Mouse (Mus musculus): ENCODE measurements around the gene Zfp746. TPM values are rescaled to one million over a fixed set of nuclear protein-coding genes. Genes with fewer than 3 reads are reported as not detected.

Zfp746 gene
- polyA plus RNA-seq, 1 experiment from 2014 or later: 8.7 TPM

DNA sequence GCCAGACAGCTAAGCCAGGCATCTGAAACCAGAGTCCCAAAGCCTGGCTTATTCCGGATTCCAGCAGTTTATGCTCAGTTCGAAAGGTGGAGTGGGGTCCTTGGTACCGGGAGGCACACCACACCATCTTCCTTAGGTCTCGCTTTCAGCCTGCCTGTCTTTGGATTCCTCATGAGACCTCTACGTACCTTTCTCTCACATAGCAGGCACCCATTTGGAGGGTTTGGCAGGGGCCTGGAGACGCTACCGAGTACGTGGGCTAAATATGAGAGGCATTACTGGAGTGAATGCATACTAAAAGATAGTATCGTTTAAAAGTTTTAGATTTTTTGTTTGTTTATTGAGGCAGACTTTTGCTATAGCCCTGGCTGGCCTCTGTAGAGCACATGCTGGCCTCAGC lies 69.6 kb downstream of the Zfp746 start:
- Histone ChIP-seq H3K27me3 (ENCODE audit: control insufficient read depth, insufficient read depth, low read length) (no peaks in the 10 kb centered on the region), H3K4me1 (replicated peaks; ENCODE audit: control insufficient read depth, insufficient read depth) (no peaks in the 10 kb centered on the region), H3K27ac (replicated peaks) (no peak overlapping the region), H3K9ac (ENCODE audit: low read length) (no peak overlapping the region), H3K36me3 (ENCODE audit: control insufficient read depth, insufficient read depth, low read length) (no peaks in the 10 kb centered on the region), H3K4me2 (replicated peaks; ENCODE audit: low read depth) (no peak overlapping the region), H3K9me3 (ENCODE audit: control insufficient read depth, low read length) (no peaks in the 10 kb centered on the region), H3K4me3 (ENCODE audit: low read depth, low read length) (no peak overlapping the region)
- no peak for TF ChIP-seq CTCF (IDR thresholded peaks at IDR 0.05; ENCODE audit: low read depth)
- no peak for TF ChIP-seq EP300 (optimal IDR thresholded peaks at IDR 0.05)
- no peak for DNase-seq (ENCODE audit: low spot score)
- WGBS: 86% methylated on average over 9 of the region's 9 CpGs
- ATAC-seq (ENCODE audit: low FRiP score, low TSS enrichment): no peak

DNA sequence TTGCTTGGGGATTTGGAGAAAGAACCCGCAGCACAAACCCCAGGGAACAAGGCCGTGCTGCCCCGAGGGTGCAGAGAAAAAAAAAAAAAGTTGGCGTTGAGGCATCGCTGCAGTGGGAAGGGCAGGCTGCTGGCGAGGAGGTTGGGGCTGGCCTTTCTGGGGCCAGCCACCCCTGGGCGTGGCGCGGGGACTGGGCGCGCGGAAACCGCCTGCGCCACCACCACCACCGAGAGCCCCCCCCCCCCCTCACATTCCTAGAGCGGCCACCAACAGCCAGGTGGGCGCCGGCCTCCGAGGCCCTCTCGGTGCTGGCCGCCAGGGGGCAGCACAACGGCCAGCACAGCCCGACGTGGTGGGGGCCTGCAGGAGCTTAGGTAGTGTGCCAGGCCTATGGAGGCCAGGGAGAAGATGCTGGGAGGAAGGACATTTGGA lies 70.3 kb downstream of the Zfp746 start:
- ATAC-seq (ENCODE audit: low FRiP score, low TSS enrichment) (peak; percentile 90), DNase-seq (ENCODE audit: low spot score) (peak; percentile 87)
- peak overlapping the region; percentile 35 for H3K4me3 ChIP-seq (ENCODE audit: low read depth, low read length)
- H3K9ac ChIP-seq (ENCODE audit: low read length): peak overlapping the region; percentile 50
- H3K36me3 ChIP-seq (ENCODE audit: control insufficient read depth, insufficient read depth, low read length): no peaks in the 10 kb centered on the region
- H3K4me2 ChIP-seq (replicated peaks; ENCODE audit: low read depth): peak overlapping the region; percentile 66
- TF ChIP-seq CTCF (IDR thresholded peaks at IDR 0.05; ENCODE audit: low read depth) (peak; percentile 92), EP300 (optimal IDR thresholded peaks at IDR 0.05) (no peak)
- no peaks in the 10 kb centered on the region for H3K27me3 ChIP-seq (ENCODE audit: control insufficient read depth, insufficient read depth, low read length)
- no peaks in the 10 kb centered on the region for H3K9me3 ChIP-seq (ENCODE audit: control insufficient read depth, low read length)
- WGBS: under 1% methylated on average over 23 of the region's 24 CpGs
- peak overlapping the region; percentile 35; the same call in 1 of the 2 replicates for H3K27ac ChIP-seq (replicated peaks)
- H3K4me1 ChIP-seq (replicated peaks; ENCODE audit: control insufficient read depth, insufficient read depth): no peaks in the 10 kb centered on the region

Small RNA genes within 50 kb of the gene (microRNA-seq; reads per million reads assigned to microRNA genes)
- not detected for gene Gm24563

Other genes starting within 250 kb of the Zfp746 start
- 6.8 and 7.5 TPM in 2 replicates for gene Zfp282, start 209.4 kb downstream of the Zfp746 start, polyA plus RNA-seq (2015; fragmentation: Nextera tagmentation; extraction: Ambion mirVana)
- gene Zfp212, start 166.1 kb downstream of the Zfp746 start, polyA plus RNA-seq (2015; fragmentation: Nextera tagmentation; extraction: Ambion mirVana): 8.1 and 8.2 TPM in 2 replicates
- 3.9 and 4.5 TPM in 2 replicates for gene Zfp956, start 133.2 kb downstream of the Zfp746 start, polyA plus RNA-seq (2015; fragmentation: Nextera tagmentation; extraction: Ambion mirVana)
- gene Zfp777, start 37.7 kb downstream of the Zfp746 start, polyA plus RNA-seq (2015; fragmentation: Nextera tagmentation; extraction: Ambion mirVana): 3.0 and 3.2 TPM in 2 replicates